Mouse (Mus musculus) hindbrain, embryonic 13.5 days (tissue): ENCODE measurements at regions not wholly inside any gene's neighbourhood (a gene's known extent, or its start where the extent isn't known, plus 50 kb on each side); places are given as distances from the start of the nearest gene placed in this dataset.
"Not testable (repeated sequence)": the region's sequence is repeated elsewhere in the genome, so short reads cannot be mapped to it uniquely, and the experiment has no call there.

Experiments
- ATAC-seq: fragments of 200-750 bp; cut with Nextera tagmentation; 2 replicates; pipeline ENCODE4 v1.8.0; 2017; ENCODE audit warnings: moderate TSS enrichment; ENCODE audit not compliant: low FRiP score
- H3K27ac ChIP-seq: fragments of 300-500 bp; sonication (generic); 2 replicates; pipeline ENCODE4 v1.5.1; 2015; ENCODE audit warnings: inconsistent platforms, mild to moderate bottlenecking, moderate library complexity
- H3K27me3 ChIP-seq: fragments of 300-500 bp; sonication (generic); 2 replicates; pipeline ENCODE4 v1.6.1; 2015; ENCODE audit warnings: mild to moderate bottlenecking, inconsistent platforms
- H3K36me3 ChIP-seq: fragments of 300-500 bp; sonication (generic); 2 replicates; pipeline ENCODE4 v1.6.1; 2015; ENCODE audit warnings: mild to moderate bottlenecking, inconsistent platforms
- H3K4me1 ChIP-seq: fragments of 300-500 bp; sonication (generic); replicated peaks from 2 replicates; pipeline ENCODE4 v1.6.1; 2015; ENCODE audit warnings: inconsistent platforms
- H3K4me2 ChIP-seq: fragments of 300-500 bp; sonication (generic); 2 replicates; pipeline ENCODE4 v1.6.1; 2015; ENCODE audit warnings: inconsistent platforms, mild to moderate bottlenecking, moderate library complexity
- H3K4me3 ChIP-seq: fragments of 300-500 bp; sonication (generic); 2 replicates; pipeline ENCODE4 v1.5.1; 2015; ENCODE audit warnings: mild to moderate bottlenecking, inconsistent platforms
- H3K9ac ChIP-seq: fragments of 300-500 bp; sonication (generic); 2 replicates; pipeline ENCODE4 v1.6.1; 2015; ENCODE audit warnings: mild to moderate bottlenecking, inconsistent platforms
- H3K9me3 ChIP-seq: fragments of 300-500 bp; sonication (generic); 2 replicates; pipeline ENCODE4 v1.6.1; 2016; ENCODE audit warnings: inconsistent platforms
- WGBS: fragments of 180-500 bp; shearing (Covaris S2); methylation state at CpG from one replicate; pipeline ENCODE4 v1.1.7; 2015; 5-methylcytosine and 5-hydroxymethylcytosine counted together

GRCm38 (mm10) chr12:65325347-65325746 lies 100.0 kb downstream of the Wdr20rt start:
- Histone ChIP-seq H3K4me2 (no peak overlapping the region), H3K9me3 (no peaks in the 10 kb centered on the region), H3K27me3 (no peaks in the 10 kb centered on the region), H3K4me1 (no peaks in the 10 kb centered on the region), H3K9ac (no peak overlapping the region), H3K27ac (no peak overlapping the region), H3K36me3 (no peaks in the 10 kb centered on the region), H3K4me3 (no peak overlapping the region)
- ATAC-seq: no peak
- 57% methylated on average over 1 of the region's 1 CpGs for WGBS

DNA sequence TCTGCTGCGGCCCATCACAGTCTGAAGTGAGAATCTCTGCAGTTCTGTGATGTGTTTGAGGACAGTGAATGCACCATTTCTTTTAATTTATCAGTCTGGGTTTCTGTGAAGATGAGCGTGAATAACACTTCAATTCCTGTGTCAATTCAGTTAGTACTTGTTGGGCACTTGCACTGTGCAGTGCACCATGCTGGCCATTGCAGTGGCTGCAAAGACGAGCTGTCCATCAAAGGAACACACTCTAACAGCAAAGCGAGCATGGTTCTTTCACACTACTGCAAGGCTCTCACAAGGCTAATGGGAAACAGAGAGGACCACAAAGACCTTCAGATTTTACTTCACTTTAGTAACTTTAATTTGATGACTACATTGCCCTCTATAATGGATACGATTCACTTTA lies 103.2 kb downstream of the Wdr20rt start:
- H3K4me3 ChIP-seq: no peak overlapping the region
- WGBS: 77% methylated on average over 5 of the region's 5 CpGs
- H3K36me3 ChIP-seq: no peaks in the 10 kb centered on the region
- H3K9me3 ChIP-seq: no peaks in the 10 kb centered on the region
- no peak for ATAC-seq
- H3K27me3 ChIP-seq: no peaks in the 10 kb centered on the region
- H3K9ac ChIP-seq: no peak overlapping the region
- no peak overlapping the region for H3K27ac ChIP-seq
- H3K4me2 ChIP-seq: no peak overlapping the region
- no peaks in the 10 kb centered on the region for H3K4me1 ChIP-seq

DNA sequence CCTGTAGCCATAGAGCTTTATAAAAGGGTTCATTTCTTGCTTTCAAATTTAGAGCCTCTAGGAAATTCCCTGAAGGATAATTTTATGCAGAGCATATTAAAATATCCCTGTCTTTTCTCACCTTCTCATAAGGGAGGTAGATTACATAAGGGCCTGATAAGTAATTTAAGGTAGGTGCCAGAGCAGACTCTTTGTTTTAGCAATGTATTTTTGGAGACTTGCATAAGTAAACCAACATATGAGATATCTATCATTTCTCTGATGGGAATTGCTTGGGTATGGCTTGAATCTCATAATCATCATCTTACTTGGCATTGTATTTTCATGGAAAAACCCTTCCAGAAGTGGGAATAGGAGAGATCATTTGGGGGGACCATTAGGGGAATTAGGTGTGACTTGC lies 104.4 kb downstream of the Wdr20rt start:
- Histone ChIP-seq H3K4me2 (no peak overlapping the region), H3K36me3 (no peaks in the 10 kb centered on the region), H3K9me3 (no peaks in the 10 kb centered on the region), H3K4me1 (no peaks in the 10 kb centered on the region), H3K27me3 (no peaks in the 10 kb centered on the region), H3K4me3 (no peak overlapping the region), H3K9ac (no peak overlapping the region), H3K27ac (no peak overlapping the region)
- ATAC-seq: no peak

DNA sequence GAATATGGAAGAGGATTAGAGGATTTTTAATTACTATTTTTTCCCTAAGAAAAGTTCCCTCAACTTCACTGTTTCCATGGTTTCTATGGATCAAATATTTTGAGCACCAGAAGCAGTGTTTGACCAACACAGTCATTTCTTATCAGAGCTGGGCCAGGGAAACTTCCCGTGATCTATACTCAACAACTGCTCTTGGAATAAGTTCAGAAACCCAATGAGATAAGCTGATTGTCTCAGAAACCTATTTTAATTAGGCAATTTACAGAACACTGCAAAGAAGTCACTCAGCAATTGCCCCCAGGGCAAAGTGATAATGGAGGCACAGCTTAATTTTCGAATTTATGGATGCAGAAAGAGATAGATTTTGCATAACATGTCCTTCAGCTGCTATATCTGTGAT lies 114.7 kb downstream of the Wdr20rt start:
- no peak overlapping the region for H3K4me3 ChIP-seq
- H3K27ac ChIP-seq: no peak overlapping the region
- no peaks in the 10 kb centered on the region for H3K9me3 ChIP-seq
- H3K4me1 ChIP-seq: no peaks in the 10 kb centered on the region
- no peak for ATAC-seq
- no peak overlapping the region for H3K9ac ChIP-seq
- H3K27me3 ChIP-seq: no peaks in the 10 kb centered on the region
- H3K4me2 ChIP-seq: no peak overlapping the region
- H3K36me3 ChIP-seq: no peaks in the 10 kb centered on the region
- WGBS: 63% methylated on average over 2 of the region's 2 CpGs

DNA sequence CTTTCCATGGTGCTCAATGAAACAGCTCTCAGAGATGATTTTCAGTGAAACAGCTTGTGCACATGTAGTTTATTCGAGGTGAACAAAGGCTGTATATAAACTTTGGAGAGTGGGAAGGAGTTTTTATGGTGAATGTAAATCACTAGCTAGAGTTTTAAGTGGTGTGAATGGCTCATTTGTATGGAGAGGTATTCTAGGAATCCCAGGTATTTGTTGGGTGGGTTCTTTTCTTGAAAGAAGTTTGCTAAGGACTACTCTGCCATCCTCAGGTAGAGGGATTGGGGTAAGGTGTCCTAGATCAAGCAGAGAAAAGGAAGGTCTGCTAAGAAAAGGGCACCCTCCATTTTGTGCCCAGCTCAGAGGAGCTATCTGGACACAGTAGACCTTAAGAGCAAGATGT lies 121.9 kb downstream of the Wdr20rt start:
- Histone ChIP-seq H3K27ac (no peak overlapping the region), H3K9me3 (no peaks in the 10 kb centered on the region), H3K27me3 (no peaks in the 10 kb centered on the region), H3K4me2 (no peak overlapping the region), H3K4me1 (no peaks in the 10 kb centered on the region), H3K9ac (no peak overlapping the region), H3K4me3 (no peak overlapping the region), H3K36me3 (no peaks in the 10 kb centered on the region)
- ATAC-seq: no peak
- 57% methylated on average over 1 of the region's 1 CpGs for WGBS

DNA sequence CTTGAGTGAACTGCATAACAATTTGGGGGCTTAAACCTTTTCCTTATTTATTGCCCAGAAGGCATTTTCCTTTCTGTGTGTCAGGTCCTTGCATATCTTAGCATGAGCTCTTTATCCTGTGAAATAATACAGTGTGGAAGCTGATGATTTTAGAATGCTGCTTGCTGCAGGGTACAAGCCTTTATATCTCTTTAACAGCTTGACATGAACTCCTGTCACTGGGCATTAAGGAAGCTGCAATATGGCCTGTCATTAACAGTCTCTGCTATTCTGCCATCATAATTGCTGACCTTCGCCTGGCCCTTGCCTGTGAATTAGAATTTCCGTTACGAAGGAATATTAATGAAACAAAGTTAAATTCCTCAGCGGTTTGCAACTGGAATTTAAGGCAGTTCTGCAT lies 124.2 kb downstream of the Wdr20rt start:
- Histone ChIP-seq H3K36me3 (no peaks in the 10 kb centered on the region), H3K9me3 (no peaks in the 10 kb centered on the region), H3K27me3 (no peaks in the 10 kb centered on the region), H3K4me1 (no peaks in the 10 kb centered on the region), H3K4me2 (no peak overlapping the region), H3K4me3 (no peak overlapping the region), H3K27ac (no peak overlapping the region), H3K9ac (no peak overlapping the region)
- 66% methylated on average over 4 of the region's 4 CpGs for WGBS
- ATAC-seq: no peak

DNA sequence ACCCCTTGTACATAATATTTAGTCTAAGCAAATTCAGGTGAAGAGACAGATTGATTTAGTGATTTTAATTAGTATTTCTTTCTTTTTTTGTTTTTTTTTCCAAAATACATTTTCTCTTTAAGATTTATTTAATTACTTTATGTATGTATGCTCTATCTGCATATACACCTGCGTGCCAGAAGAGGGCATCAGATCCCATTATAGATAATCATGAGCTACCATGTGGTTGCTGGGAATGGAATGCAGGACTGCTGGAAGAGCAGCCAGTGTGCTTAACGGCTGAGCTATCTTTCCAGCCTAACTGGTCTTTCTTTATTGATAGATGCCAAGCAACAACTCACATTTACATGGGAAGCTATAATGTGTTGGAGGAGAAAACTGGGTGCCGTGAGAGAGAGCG lies 138.9 kb downstream of the Wdr20rt start:
- no peak overlapping the region for H3K4me2 ChIP-seq
- no peak for ATAC-seq
- no peak overlapping the region for H3K27ac ChIP-seq
- H3K4me3 ChIP-seq: no peak overlapping the region
- no peaks in the 10 kb centered on the region for H3K27me3 ChIP-seq
- H3K4me1 ChIP-seq: no peaks in the 10 kb centered on the region
- no peaks in the 10 kb centered on the region for H3K36me3 ChIP-seq
- 61% methylated on average over 4 of the region's 4 CpGs for WGBS
- H3K9me3 ChIP-seq: no peaks in the 10 kb centered on the region
- no peak overlapping the region for H3K9ac ChIP-seq

DNA sequence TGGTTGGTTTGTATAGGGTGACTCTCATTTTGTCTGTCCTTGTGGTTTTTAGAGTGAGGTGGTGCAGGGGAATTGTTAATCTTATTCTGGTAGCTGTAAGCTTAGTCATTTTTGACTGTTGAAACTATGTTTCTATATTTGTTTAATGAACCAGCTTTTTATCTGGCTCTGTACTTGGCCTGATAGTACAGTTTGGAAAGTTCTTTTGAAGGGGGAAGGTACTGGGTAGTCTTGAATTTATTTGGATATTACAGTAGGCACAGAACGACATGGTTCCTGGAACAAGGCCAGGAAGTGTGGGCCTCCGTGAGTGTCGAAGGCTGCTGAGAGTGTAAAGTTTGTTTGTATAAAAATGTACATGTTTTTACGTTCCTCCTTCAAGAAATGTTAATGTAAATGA lies 142.0 kb downstream of the Wdr20rt start:
- H3K9ac ChIP-seq: no peak overlapping the region
- H3K4me3 ChIP-seq: no peak overlapping the region
- 65% methylated on average over 4 of the region's 4 CpGs for WGBS
- no peak overlapping the region for H3K4me2 ChIP-seq
- no peaks in the 10 kb centered on the region for H3K9me3 ChIP-seq
- no peaks in the 10 kb centered on the region for H3K4me1 ChIP-seq
- no peaks in the 10 kb centered on the region for H3K36me3 ChIP-seq
- H3K27me3 ChIP-seq: no peaks in the 10 kb centered on the region
- no peak overlapping the region for H3K27ac ChIP-seq
- no peak for ATAC-seq

DNA sequence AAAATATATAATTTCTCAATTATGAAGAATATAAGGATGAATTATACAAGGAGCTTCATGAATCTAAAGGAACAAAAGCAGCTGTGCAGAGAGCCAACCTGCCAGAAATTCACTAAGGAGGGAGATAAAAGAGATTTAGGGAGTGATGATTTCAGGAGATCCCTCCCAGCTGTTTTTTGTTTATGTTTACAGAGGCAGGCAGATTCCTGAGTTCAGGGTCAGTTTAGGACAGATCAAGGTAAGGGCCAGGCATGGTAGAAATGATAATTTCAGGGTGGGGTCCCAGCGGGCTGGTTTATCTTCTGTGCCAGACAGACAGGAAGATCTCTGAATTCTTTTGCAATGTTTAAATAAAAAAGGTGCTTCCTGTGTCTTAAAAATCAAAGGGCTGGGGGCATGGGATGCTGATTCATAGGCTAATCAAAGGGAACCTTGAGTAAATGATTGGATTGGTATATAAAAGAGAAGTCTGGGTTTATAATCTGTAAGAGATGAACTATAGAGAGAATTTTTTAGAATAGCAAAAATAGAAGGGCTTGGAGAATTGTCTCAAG lies 142.6 kb downstream of the Wdr20rt start:
- H3K4me2 ChIP-seq: no peak overlapping the region
- H3K27me3 ChIP-seq: no peaks in the 10 kb centered on the region
- no peak overlapping the region for H3K27ac ChIP-seq
- WGBS: 80% methylated on average over 1 of the region's 1 CpGs
- H3K9ac ChIP-seq: no peak overlapping the region
- no peaks in the 10 kb centered on the region for H3K9me3 ChIP-seq
- ATAC-seq: no peak
- H3K36me3 ChIP-seq: no peaks in the 10 kb centered on the region
- H3K4me3 ChIP-seq: no peak overlapping the region
- no peaks in the 10 kb centered on the region for H3K4me1 ChIP-seq

- no peak for ATAC-seq
- Histone ChIP-seq H3K27me3 (no peaks in the 10 kb centered on the region), H3K9ac (no peak overlapping the region), H3K4me3 (no peak overlapping the region), H3K36me3 (no peaks in the 10 kb centered on the region), H3K27ac (no peak overlapping the region), H3K4me2 (no peak overlapping the region), H3K4me1 (no peaks in the 10 kb centered on the region), H3K9me3 (no peaks in the 10 kb centered on the region)
- WGBS: 93% methylated on average over 2 of the region's 2 CpGs
These were observed 146.3 kb downstream of the Wdr20rt start for GRCm38 (mm10) chr12:65371650-65372049.

DNA sequence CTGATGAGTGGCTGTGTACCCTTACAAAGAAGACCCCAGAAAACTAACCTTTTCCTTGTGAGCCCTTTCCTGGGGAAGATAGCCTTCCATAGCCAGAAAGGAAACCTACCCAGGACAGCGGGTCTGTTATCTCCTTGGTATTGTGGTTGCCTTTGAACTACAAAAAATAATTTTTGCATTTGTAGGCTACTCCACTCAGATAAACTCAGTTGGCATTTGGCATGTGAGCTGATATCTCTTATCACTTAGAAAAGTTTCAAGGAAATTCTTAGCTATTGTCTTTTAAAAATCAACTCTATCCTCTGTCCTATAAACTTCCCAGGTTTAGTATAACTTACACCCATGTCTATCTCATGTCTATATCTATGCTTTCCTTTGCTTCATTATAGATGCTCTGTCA lies 154.0 kb downstream of the Wdr20rt start:
- H3K4me2 ChIP-seq: no peak overlapping the region
- WGBS: 94% methylated on average over 1 of the region's 1 CpGs
- H3K27me3 ChIP-seq: no peaks in the 10 kb centered on the region
- no peak for ATAC-seq
- H3K27ac ChIP-seq: no peak overlapping the region
- 0 out of 2 replicates have a peak, but pooled peaks cover 2% of the 10 kb centered on the region for H3K4me1 ChIP-seq
- no peak overlapping the region for H3K9ac ChIP-seq
- no peak overlapping the region for H3K4me3 ChIP-seq
- H3K9me3 ChIP-seq: no peaks in the 10 kb centered on the region
- H3K36me3 ChIP-seq: no peaks in the 10 kb centered on the region

- Histone ChIP-seq H3K9me3 (no peaks in the 10 kb centered on the region), H3K4me2 (no peak overlapping the region), H3K9ac (no peak overlapping the region), H3K4me3 (no peak overlapping the region), H3K36me3 (no peaks in the 10 kb centered on the region), H3K27ac (peak overlapping the region; percentile 61; the same call in 1 of the 2 replicates), H3K4me1 (0 out of 2 replicates have a peak, but pooled peaks cover 2% of the 10 kb centered on the region), H3K27me3 (no peaks in the 10 kb centered on the region)
- ATAC-seq: peak; percentile 93
- WGBS: 20% methylated on average over 5 of the region's 5 CpGs
These were observed 156.9 kb downstream of the Wdr20rt start for GRCm38 (mm10) chr12:65382118-65382791.

GRCm38 (mm10) chr12:65382796-65383195 lies 157.5 kb downstream of the Wdr20rt start:
- not testable (repeated sequence) for H3K27me3 ChIP-seq, H3K9me3 ChIP-seq, H3K4me3 ChIP-seq, H3K4me1 ChIP-seq, H3K9ac ChIP-seq, H3K4me2 ChIP-seq, H3K27ac ChIP-seq, H3K36me3 ChIP-seq
- 79% methylated on average over 11 of the region's 11 CpGs for WGBS
- ATAC-seq: 0 out of 2 replicates have a peak, but pooled peaks have one; percentile 55
